In genomic region chr4:115085522-115086095, GRCm38 (mm10) we compare ENCODE assay signal across 9 mouse cellular contexts. TPM values are rescaled to one million over a fixed set of nuclear protein-coding genes. Genes with fewer than 3 reads are reported as not detected.
DNase-seq lines count a peak whose midpoint lies in the region; ATAC-seq and TF ChIP-seq lines count a peak whose summit lies in the region.
"Had no signal": no experiment of that assay in that cellular context is flagged by ENCODE, and none has a peak within 500 bp of the region (broad histone marks: within the 10 kb centered on the region; RNA-seq: fewer than 3 reads in every experiment).

No protein-coding gene starts in this region.

- peaks cover 35% of the 10 kb centered on the region for H3K27me3 ChIP-seq in forebrain, embryonic 13.5 days
- H3K27me3 ChIP-seq in kidney, embryonic 14.5 days (ENCODE audit: control insufficient read depth, insufficient read depth, low read length): peaks cover 18% of the 10 kb centered on the region
- H3K27me3 ChIP-seq in lung, embryonic 14.5 days (ENCODE audit: insufficient read depth, low read length): no peaks in the 10 kb centered on the region
- H3K27me3 ChIP-seq in neural tube, embryonic 14.5 days (ENCODE audit: control insufficient read depth, insufficient read depth, low read length): peaks cover 3% of the 10 kb centered on the region; the same call in 1 of the 2 replicates

- peak; percentile 100 for TF ChIP-seq CTCF in bone marrow, adult 2 months (IDR thresholded peaks at IDR 0.05; ENCODE audit: control insufficient read depth, insufficient read depth, low read length)
- peak; percentile 98 for TF ChIP-seq CTCF in lung, embryonic 14.5 days (IDR thresholded peaks at IDR 0.05; ENCODE audit: low read depth)

- no peak for TF ChIP-seq POLR2A in bone marrow, adult 2 months (IDR thresholded peaks at IDR 0.05; ENCODE audit: borderline replicate concordance, control insufficient read depth, low read depth, low read length)

- no peak overlapping the region for H3K27ac ChIP-seq in bone marrow, adult 2 months (ENCODE audit: control insufficient read depth, insufficient read depth, low read depth, low read length, poor library complexity)
- H3K27ac ChIP-seq in forebrain, embryonic 13.5 days: no peak overlapping the region
- H3K27ac ChIP-seq in kidney, embryonic 14.5 days (ENCODE audit: low read depth, low read length): no peak overlapping the region
- peak overlapping the region; percentile 58; the same call in 1 of the 2 replicates for H3K27ac ChIP-seq in lung, embryonic 14.5 days (ENCODE audit: low read depth)
- no peak overlapping the region for H3K27ac ChIP-seq in neural tube, embryonic 14.5 days (ENCODE audit: low read depth, low read length)
- H3K27ac ChIP-seq: heart, embryonic 13.5 days had no signal

- DNase-seq in urinary bladder, postnatal 25 days (ENCODE audit: low spot score): peak; percentile 55
- no peak for DNase-seq in urinary bladder, postnatal 10 days (ENCODE audit: low spot score)
- DNase-seq in lung, embryonic 14.5 days: peak; percentile 83
- DNase-seq in thymus, postnatal 4 days: peak; percentile 74

- H3K36me3 ChIP-seq in forebrain, embryonic 13.5 days (ENCODE audit: poor library complexity, severe bottlenecking): no peaks in the 10 kb centered on the region
- no peaks in the 10 kb centered on the region for H3K36me3 ChIP-seq in kidney, embryonic 14.5 days (ENCODE audit: control insufficient read depth, insufficient read depth, low read length)
- H3K36me3 ChIP-seq in lung, embryonic 14.5 days (ENCODE audit: insufficient read depth): no peaks in the 10 kb centered on the region
- H3K36me3 ChIP-seq in neural tube, embryonic 14.5 days (ENCODE audit: control insufficient read depth, insufficient read depth, low read length): no peaks in the 10 kb centered on the region
- H3K36me3 ChIP-seq: heart, embryonic 13.5 days had no signal

- no peak overlapping the region for H3K9ac ChIP-seq in forebrain, embryonic 13.5 days
- no peak overlapping the region for H3K9ac ChIP-seq in kidney, embryonic 14.5 days (ENCODE audit: low read depth, low read length)
- H3K9ac ChIP-seq in lung, embryonic 14.5 days: no peak overlapping the region
- no peak overlapping the region for H3K9ac ChIP-seq in neural tube, embryonic 14.5 days (replicated peaks; ENCODE audit: low read depth, low read length)
- H3K9ac ChIP-seq: heart, embryonic 13.5 days had no signal

- H3K4me2 ChIP-seq in forebrain, embryonic 13.5 days: no peak overlapping the region
- H3K4me2 ChIP-seq in kidney, embryonic 14.5 days (replicated peaks; ENCODE audit: low read depth, low read length): no peak overlapping the region
- H3K4me2 ChIP-seq in lung, embryonic 14.5 days: no peak overlapping the region
- no peak overlapping the region for H3K4me2 ChIP-seq in neural tube, embryonic 14.5 days (ENCODE audit: low read depth, low read length)

- ATAC-seq in forebrain, embryonic 13.5 days: peak; percentile 42; the same call in 1 of the 2 replicates
- ATAC-seq in kidney, embryonic 14.5 days (ENCODE audit: low FRiP score, low TSS enrichment): 0 out of 2 replicates have a peak, but pooled peaks have one; percentile 36
- ATAC-seq in lung, embryonic 14.5 days (ENCODE audit: insufficient read depth): no peak; the same call in 1 of the 2 replicates
- ATAC-seq in neural tube, embryonic 14.5 days (ENCODE audit: low read depth): peak; percentile 65

- no peak overlapping the region for H3K4me3 ChIP-seq in bone marrow, adult 2 months (replicated peaks; ENCODE audit: control insufficient read depth, low read depth, low read length)
- no peak overlapping the region for H3K4me3 ChIP-seq in forebrain, embryonic 13.5 days
- no peak overlapping the region for H3K4me3 ChIP-seq in kidney, embryonic 14.5 days (ENCODE audit: low read length)
- no peak overlapping the region for H3K4me3 ChIP-seq in lung, embryonic 14.5 days (ENCODE audit: low read depth, low read length)
- H3K4me3 ChIP-seq in neural tube, embryonic 14.5 days (ENCODE audit: low read depth, low read length): no peak overlapping the region
- H3K4me3 ChIP-seq: heart, embryonic 13.5 days had no signal

- no peaks in the 10 kb centered on the region for H3K4me1 ChIP-seq in bone marrow, adult 2 months (ENCODE audit: control insufficient read depth, insufficient read depth, low read length)
- no peaks in the 10 kb centered on the region for H3K4me1 ChIP-seq in forebrain, embryonic 13.5 days
- 0 out of 2 replicates have a peak, but pooled peaks cover 3% of the 10 kb centered on the region for H3K4me1 ChIP-seq in kidney, embryonic 14.5 days (ENCODE audit: control insufficient read depth, insufficient read depth, low read length)
- 0 out of 2 replicates have a peak, but pooled peaks cover 3% of the 10 kb centered on the region for H3K4me1 ChIP-seq in lung, embryonic 14.5 days (ENCODE audit: insufficient read depth)
- H3K4me1 ChIP-seq in neural tube, embryonic 14.5 days (ENCODE audit: control insufficient read depth, insufficient read depth, low read length): no peaks in the 10 kb centered on the region

- H3K9me3 ChIP-seq in forebrain, embryonic 13.5 days (replicated peaks): no peaks in the 10 kb centered on the region
- no peaks in the 10 kb centered on the region for H3K9me3 ChIP-seq in kidney, embryonic 14.5 days (ENCODE audit: control insufficient read depth, low read length)
- H3K9me3 ChIP-seq in lung, embryonic 14.5 days (ENCODE audit: low read depth, low read length): no peaks in the 10 kb centered on the region
- H3K9me3 ChIP-seq in neural tube, embryonic 14.5 days (ENCODE audit: control insufficient read depth, low read length): no peaks in the 10 kb centered on the region
- H3K9me3 ChIP-seq: heart, embryonic 13.5 days had no signal

- 16% methylated on average over 6 of the region's 6 CpGs for WGBS in bone marrow, adult 2 months
- 17% methylated on average over 6 of the region's 6 CpGs for WGBS in forebrain, embryonic 13.5 days
- 22% methylated on average over 6 of the region's 6 CpGs for WGBS in kidney, embryonic 14.5 days
- WGBS in lung, embryonic 14.5 days: 17% methylated on average over 6 of the region's 6 CpGs
- WGBS in neural tube, embryonic 14.5 days: 25% methylated on average over 6 of the region's 6 CpGs

RNA-seq across cellular contexts. Expression of gene Pdzk1ip1, which starts 2.9 kb away (rescaled TPM):
- 212 and 213 TPM in 2 replicates for polyA plus RNA-seq in bone marrow, adult 2 months (2011; ENCODE audit: insufficient read depth, insufficient read length, low replicate concordance, missing spikeins)
- 3.7 and 4.4 TPM in 2 replicates for polyA plus RNA-seq in forebrain, embryonic 13.5 days (2015; fragmentation: Nextera tagmentation; extraction: Ambion mirVana)
- polyA plus RNA-seq in kidney, embryonic 14.5 days (2014; fragmentation: Nextera tagmentation; extraction: Ambion mirVana): 87.9 and 90.5 TPM in 2 replicates
- polyA plus RNA-seq in lung, embryonic 14.5 days (2014; fragmentation: Nextera tagmentation; extraction: Ambion mirVana): 13.3 and 15.0 TPM in 2 replicates
- 2.4 and 2.7 TPM in 2 replicates for polyA plus RNA-seq in neural tube, embryonic 14.5 days (2014; fragmentation: Nextera tagmentation; extraction: Ambion mirVana)

RNA-seq across cellular contexts. Expression of gene Tal1, which starts 29.4 kb away (rescaled TPM):
- polyA plus RNA-seq in bone marrow, adult 2 months (2011; ENCODE audit: insufficient read depth, insufficient read length, low replicate concordance, missing spikeins): 67.9 and 68.4 TPM in 2 replicates
- 0.81 and 0.88 TPM in 2 replicates for polyA plus RNA-seq in forebrain, embryonic 13.5 days (2015; fragmentation: Nextera tagmentation; extraction: Ambion mirVana)
- polyA plus RNA-seq in kidney, embryonic 14.5 days (2014; fragmentation: Nextera tagmentation; extraction: Ambion mirVana): 1.7 and 2.0 TPM in 2 replicates
- 3.3 and 3.4 TPM in 2 replicates for polyA plus RNA-seq in lung, embryonic 14.5 days (2014; fragmentation: Nextera tagmentation; extraction: Ambion mirVana)
- 2.3 TPM in 2 replicates for polyA plus RNA-seq in neural tube, embryonic 14.5 days (2014; fragmentation: Nextera tagmentation; extraction: Ambion mirVana)

RNA-seq across cellular contexts. Expression of gene Cyp4x1, which starts 48.5 kb away (rescaled TPM):
- polyA plus RNA-seq in bone marrow, adult 2 months (2011; ENCODE audit: insufficient read depth, insufficient read length, low replicate concordance, missing spikeins): 0.38 and 2.0 TPM in 2 replicates
- polyA plus RNA-seq in forebrain, embryonic 13.5 days (2015; fragmentation: Nextera tagmentation; extraction: Ambion mirVana): 1.4 and 2.1 TPM in 2 replicates
- 0.37 and 0.54 TPM in 2 replicates for polyA plus RNA-seq in kidney, embryonic 14.5 days (2014; fragmentation: Nextera tagmentation; extraction: Ambion mirVana)
- polyA plus RNA-seq in lung, embryonic 14.5 days (2014; fragmentation: Nextera tagmentation; extraction: Ambion mirVana): 0.04 and 0.05 TPM in 2 replicates
- polyA plus RNA-seq in neural tube, embryonic 14.5 days (2014; fragmentation: Nextera tagmentation; extraction: Ambion mirVana): 10.8 and 11.6 TPM in 2 replicates

Comparison
In these comparisons a context has a peak if more than half of its experiments do, and no peak if none do; other contexts are left out.
1. RNA of gene Tal1, which starts 29.4 kb away (polyA plus RNA-seq): 67.9 to 68.4 TPM in bone marrow, adult 2 months; 3.3 to 3.4 TPM in lung, embryonic 14.5 days, 2.3 TPM in neural tube, embryonic 14.5 days, 1.7 to 2.0 TPM in kidney, embryonic 14.5 days and 0.81 to 0.88 TPM in forebrain, embryonic 13.5 days; every median in the first group is over 10 times any median in the second.